Mouse (Mus musculus): ENCODE data around the gene Rnf44. TPM values are rescaled to one million over a fixed set of nuclear protein-coding genes. Genes with fewer than 3 reads are reported as not detected.

Gene Rnf44
- polyA plus RNA-seq, 1 experiment = 30.0 TPM

- Histone ChIP-seq H3ac (ENCODE audit: control insufficient read depth, insufficient read length, low read depth) (no peak overlapping the region), H3K36me3 (ENCODE audit: control insufficient read depth, insufficient read depth) (peaks cover 27% of the 10 kb centered on the region), H3K4me3 (ENCODE audit: insufficient read depth, poor library complexity, severe bottlenecking) (no peak overlapping the region), H3K27me3 (ENCODE audit: control insufficient read depth, insufficient read depth, insufficient read length) (no peaks in the 10 kb centered on the region), H3K79me3 (ENCODE audit: low read depth) (no peaks in the 10 kb centered on the region), H3K79me2 (ENCODE audit: control insufficient read depth, insufficient read depth) (peaks cover 4% of the 10 kb centered on the region)
- TF ChIP-seq MYOD1 (IDR thresholded peaks at IDR 0.05; ENCODE audit: control insufficient read depth, insufficient read length, low read depth) (no peak), USF1 (IDR thresholded peaks at IDR 0.05; ENCODE audit: low read depth) (no peak), FOSL1 (IDR thresholded peaks at IDR 0.05; ENCODE audit: insufficient read depth, low read length, poor library complexity, severe bottlenecking) (no peak), CTCF (IDR thresholded peaks at IDR 0.05; ENCODE audit: control insufficient read depth, insufficient read depth, insufficient read length) (no peak)
These were observed 15.4 kb downstream of the Rnf44 start for GRCm38 (mm10) chr13:54678263-54678662.

DNA sequence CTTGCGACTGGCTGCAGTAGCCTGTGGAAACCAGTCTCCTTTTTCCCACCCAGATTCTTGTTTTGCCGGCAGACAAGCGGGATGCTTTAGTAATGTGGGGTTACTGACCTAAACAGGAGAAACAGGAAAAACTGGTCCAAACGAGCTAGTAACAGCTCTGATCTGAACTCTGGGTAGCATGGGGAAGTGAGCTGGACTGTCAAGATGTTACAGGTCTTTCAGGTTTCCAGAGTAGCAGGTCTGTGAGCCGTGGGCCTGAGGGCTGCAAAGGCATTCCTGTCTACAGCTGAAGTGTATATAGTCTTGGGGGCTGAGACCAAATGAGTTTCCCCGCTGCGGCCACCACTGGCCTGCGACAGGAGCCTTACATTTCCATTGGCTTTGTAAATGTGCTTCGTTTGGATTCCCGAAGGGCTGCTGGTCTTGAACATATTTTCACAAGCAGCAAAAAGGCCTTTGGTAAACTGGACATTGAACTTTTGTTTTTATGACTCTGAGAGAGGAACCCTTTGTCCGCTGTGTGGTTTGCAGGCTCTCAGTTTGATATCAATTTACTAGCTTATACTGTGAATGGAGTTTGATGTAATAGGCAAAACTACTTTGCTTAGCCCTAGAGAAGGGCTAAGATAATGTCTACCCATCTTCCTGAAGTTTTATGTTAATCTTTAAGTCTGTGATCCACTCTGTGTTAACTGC is 17.7 kb downstream of the Rnf44 start:
- no peaks in the 10 kb centered on the region for H3K79me2 ChIP-seq (ENCODE audit: control insufficient read depth, insufficient read depth)
- no peaks in the 10 kb centered on the region for H3K27me3 ChIP-seq (ENCODE audit: control insufficient read depth, insufficient read depth, insufficient read length)
- H3K4me3 ChIP-seq (ENCODE audit: insufficient read depth, poor library complexity, severe bottlenecking) = no peak overlapping the region
- no peak for TF ChIP-seq USF1 (IDR thresholded peaks at IDR 0.05; ENCODE audit: low read depth)
- no peak for TF ChIP-seq MYOD1 (IDR thresholded peaks at IDR 0.05; ENCODE audit: control insufficient read depth, insufficient read length, low read depth)
- TF ChIP-seq MAX (IDR thresholded peaks at IDR 0.05) = no peak
- TF ChIP-seq CTCF (IDR thresholded peaks at IDR 0.05; ENCODE audit: control insufficient read depth, insufficient read depth, insufficient read length) = no peak
- TF ChIP-seq MYOG (IDR thresholded peaks at IDR 0.05; ENCODE audit: control insufficient read depth, extremely low read depth, insufficient read length) = no peak
- no peak for TF ChIP-seq FOSL1 (IDR thresholded peaks at IDR 0.05; ENCODE audit: insufficient read depth, low read length, poor library complexity, severe bottlenecking)
- no peak for TF ChIP-seq CEBPB (IDR thresholded peaks at IDR 0.05; ENCODE audit: low read depth)
- H3K79me3 ChIP-seq (ENCODE audit: low read depth) = no peaks in the 10 kb centered on the region
- H3ac ChIP-seq (ENCODE audit: control insufficient read depth, insufficient read length, low read depth) = no peak overlapping the region
- peaks cover 20% of the 10 kb centered on the region for H3K36me3 ChIP-seq (ENCODE audit: control insufficient read depth, insufficient read depth)

GRCm38 (mm10) chr13:54670491-54670890 is 23.2 kb downstream of the Rnf44 start:
- Histone ChIP-seq H3K79me3 (ENCODE audit: low read depth) (no peaks in the 10 kb centered on the region), H3K27me3 (ENCODE audit: control insufficient read depth, insufficient read depth, insufficient read length) (no peaks in the 10 kb centered on the region), H3K4me3 (ENCODE audit: insufficient read depth, poor library complexity, severe bottlenecking) (no peak overlapping the region), H3K36me3 (ENCODE audit: control insufficient read depth, insufficient read depth) (no peaks in the 10 kb centered on the region), H3ac (ENCODE audit: control insufficient read depth, insufficient read length, low read depth) (no peak overlapping the region), H3K79me2 (ENCODE audit: control insufficient read depth, insufficient read depth) (no peaks in the 10 kb centered on the region)
- TF ChIP-seq CEBPB (IDR thresholded peaks at IDR 0.05; ENCODE audit: low read depth) (no peak), MYOG (IDR thresholded peaks at IDR 0.05; ENCODE audit: control insufficient read depth, extremely low read depth, insufficient read length) (no peak)

GRCm38 (mm10) chr13:54665062-54665461 is 28.6 kb downstream of the Rnf44 start:
- no peak overlapping the region for H3K4me3 ChIP-seq (ENCODE audit: insufficient read depth, poor library complexity, severe bottlenecking)
- H3K79me3 ChIP-seq (ENCODE audit: low read depth) = no peaks in the 10 kb centered on the region
- TF ChIP-seq MYOG (IDR thresholded peaks at IDR 0.05; ENCODE audit: control insufficient read depth, extremely low read depth, insufficient read length) (no peak), MAX (IDR thresholded peaks at IDR 0.05) (no peak), MYOD1 (IDR thresholded peaks at IDR 0.05; ENCODE audit: control insufficient read depth, insufficient read length, low read depth) (no peak), CEBPB (IDR thresholded peaks at IDR 0.05; ENCODE audit: low read depth) (no peak), USF1 (IDR thresholded peaks at IDR 0.05; ENCODE audit: low read depth) (no peak), CTCF (IDR thresholded peaks at IDR 0.05; ENCODE audit: control insufficient read depth, insufficient read depth, insufficient read length) (no peak), FOSL1 (IDR thresholded peaks at IDR 0.05; ENCODE audit: insufficient read depth, low read length, poor library complexity, severe bottlenecking) (no peak)
- H3K79me2 ChIP-seq (ENCODE audit: control insufficient read depth, insufficient read depth) = no peaks in the 10 kb centered on the region
- no peaks in the 10 kb centered on the region for H3K27me3 ChIP-seq (ENCODE audit: control insufficient read depth, insufficient read depth, insufficient read length)
- H3ac ChIP-seq (ENCODE audit: control insufficient read depth, insufficient read length, low read depth) = no peak overlapping the region
- H3K36me3 ChIP-seq (ENCODE audit: control insufficient read depth, insufficient read depth) = peaks cover 30% of the 10 kb centered on the region

DNA sequence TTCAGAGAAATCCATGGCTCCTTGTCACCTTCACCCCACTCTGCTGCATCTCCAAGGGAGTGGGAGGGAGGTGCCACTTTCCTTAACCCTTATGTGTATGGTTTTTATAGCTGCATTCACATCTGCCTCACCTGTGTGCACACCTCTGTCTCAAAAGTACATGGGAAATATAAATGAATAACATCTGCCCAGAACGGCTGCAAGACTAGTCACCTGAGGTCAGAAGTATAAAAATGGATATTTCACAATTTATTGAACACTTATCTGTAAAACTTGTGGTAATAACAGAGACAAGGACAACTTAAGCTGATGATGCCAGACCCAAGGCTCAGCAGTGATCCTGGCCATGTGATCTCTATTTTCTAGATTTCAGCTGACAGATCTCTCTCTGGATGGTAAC is 29.2 kb downstream of the Rnf44 start:
- Histone ChIP-seq H3ac (ENCODE audit: control insufficient read depth, insufficient read length, low read depth) (no peak overlapping the region), H3K36me3 (ENCODE audit: control insufficient read depth, insufficient read depth) (peaks cover 30% of the 10 kb centered on the region), H3K79me3 (ENCODE audit: low read depth) (no peaks in the 10 kb centered on the region)

GRCm38 (mm10) chr13:54663999-54664398 is 29.7 kb downstream of the Rnf44 start:
- no peaks in the 10 kb centered on the region for H3K79me2 ChIP-seq (ENCODE audit: control insufficient read depth, insufficient read depth)
- H3ac ChIP-seq (ENCODE audit: control insufficient read depth, insufficient read length, low read depth) = no peak overlapping the region
- H3K79me3 ChIP-seq (ENCODE audit: low read depth) = no peaks in the 10 kb centered on the region
- H3K36me3 ChIP-seq (ENCODE audit: control insufficient read depth, insufficient read depth) = peaks cover 33% of the 10 kb centered on the region
- no peak for TF ChIP-seq CTCF (IDR thresholded peaks at IDR 0.05; ENCODE audit: control insufficient read depth, insufficient read depth, insufficient read length)
- TF ChIP-seq USF1 (IDR thresholded peaks at IDR 0.05; ENCODE audit: low read depth) = no peak
- TF ChIP-seq MYOD1 (IDR thresholded peaks at IDR 0.05; ENCODE audit: control insufficient read depth, insufficient read length, low read depth) = no peak
- no peak for TF ChIP-seq MYOG (IDR thresholded peaks at IDR 0.05; ENCODE audit: control insufficient read depth, extremely low read depth, insufficient read length)
- TF ChIP-seq CEBPB (IDR thresholded peaks at IDR 0.05; ENCODE audit: low read depth) = no peak
- no peak for TF ChIP-seq FOSL1 (IDR thresholded peaks at IDR 0.05; ENCODE audit: insufficient read depth, low read length, poor library complexity, severe bottlenecking)
- TF ChIP-seq MAX (IDR thresholded peaks at IDR 0.05) = no peak
- no peaks in the 10 kb centered on the region for H3K27me3 ChIP-seq (ENCODE audit: control insufficient read depth, insufficient read depth, insufficient read length)
- H3K4me3 ChIP-seq (ENCODE audit: insufficient read depth, poor library complexity, severe bottlenecking) = no peak overlapping the region

More for the DNA sequence above, 29.2 kb downstream of the Rnf44 start:
- TF ChIP-seq CTCF (IDR thresholded peaks at IDR 0.05; ENCODE audit: control insufficient read depth, insufficient read depth, insufficient read length) (no peak), CEBPB (IDR thresholded peaks at IDR 0.05; ENCODE audit: low read depth) (no peak), FOSL1 (IDR thresholded peaks at IDR 0.05; ENCODE audit: insufficient read depth, low read length, poor library complexity, severe bottlenecking) (no peak)
- Histone ChIP-seq H3K27me3 (ENCODE audit: control insufficient read depth, insufficient read depth, insufficient read length) (no peaks in the 10 kb centered on the region), H3K79me2 (ENCODE audit: control insufficient read depth, insufficient read depth) (no peaks in the 10 kb centered on the region), H3K4me3 (ENCODE audit: insufficient read depth, poor library complexity, severe bottlenecking) (no peak overlapping the region)
